Mouse (Mus musculus): ENCODE data around the gene Gfra1. TPM values are rescaled to one million over a fixed set of nuclear protein-coding genes. Genes with fewer than 3 reads are reported as not detected.

Gfra1 gene
- polyA plus RNA-seq, 1 experiment from 2014 or later: 76.4 TPM

DNA sequence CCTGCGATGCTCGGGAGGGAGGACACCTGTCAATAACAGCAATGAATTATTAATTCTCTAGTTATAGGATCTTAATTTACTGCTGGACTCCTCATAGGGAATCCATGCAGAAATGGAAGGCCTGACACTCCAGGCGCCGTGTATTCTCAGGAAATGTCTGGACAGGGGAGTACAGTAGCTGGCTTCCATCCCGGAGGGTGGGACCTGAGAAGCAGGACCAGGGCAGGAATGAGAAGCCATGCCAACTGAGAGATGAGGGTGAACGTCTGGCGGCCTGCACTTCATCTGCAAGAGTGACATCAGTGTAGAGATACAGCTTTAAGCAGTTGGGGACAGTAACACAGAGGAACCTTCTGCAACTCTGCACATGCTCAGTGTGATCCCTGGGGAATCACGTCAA is 115.5 kb downstream of the Gfra1 start:
- H3K4me1 ChIP-seq: peaks cover 22% of the 10 kb centered on the region
- H3K4me3 ChIP-seq: no peak overlapping the region
- no peaks in the 10 kb centered on the region for H3K27me3 ChIP-seq (replicated peaks)
- H3K27ac ChIP-seq: no peak overlapping the region
- WGBS: 82% methylated on average over 8 of the region's 8 CpGs
- no peak for ATAC-seq (ENCODE audit: low FRiP score, low read depth)
- no peak overlapping the region for H3K4me2 ChIP-seq (replicated peaks)
- H3K9ac ChIP-seq: no peak overlapping the region
- no peaks in the 10 kb centered on the region for H3K36me3 ChIP-seq
- no peaks in the 10 kb centered on the region for H3K9me3 ChIP-seq

- WGBS: 47% methylated on average over 6 of the region's 6 CpGs
- no peak overlapping the region for H3K4me2 ChIP-seq (replicated peaks)
- ATAC-seq (ENCODE audit: low FRiP score, low read depth): peak; percentile 17; the same call in 1 of the 2 replicates
- H3K36me3 ChIP-seq: no peaks in the 10 kb centered on the region
- H3K9ac ChIP-seq: no peak overlapping the region
- no peak overlapping the region for H3K4me3 ChIP-seq
- peaks cover 22% of the 10 kb centered on the region for H3K4me1 ChIP-seq
- no peaks in the 10 kb centered on the region for H3K27me3 ChIP-seq (replicated peaks)
- H3K9me3 ChIP-seq: no peaks in the 10 kb centered on the region
- H3K27ac ChIP-seq: no peak overlapping the region
Observed at GRCm38 (mm10) chr19:58336802-58337201, 118.9 kb downstream of the Gfra1 start.

GRCm38 (mm10) chr19:58335585-58336530 is 119.9 kb downstream of the Gfra1 start:
- Histone ChIP-seq H3K27me3 (replicated peaks) (no peaks in the 10 kb centered on the region), H3K36me3 (no peaks in the 10 kb centered on the region)

DNA sequence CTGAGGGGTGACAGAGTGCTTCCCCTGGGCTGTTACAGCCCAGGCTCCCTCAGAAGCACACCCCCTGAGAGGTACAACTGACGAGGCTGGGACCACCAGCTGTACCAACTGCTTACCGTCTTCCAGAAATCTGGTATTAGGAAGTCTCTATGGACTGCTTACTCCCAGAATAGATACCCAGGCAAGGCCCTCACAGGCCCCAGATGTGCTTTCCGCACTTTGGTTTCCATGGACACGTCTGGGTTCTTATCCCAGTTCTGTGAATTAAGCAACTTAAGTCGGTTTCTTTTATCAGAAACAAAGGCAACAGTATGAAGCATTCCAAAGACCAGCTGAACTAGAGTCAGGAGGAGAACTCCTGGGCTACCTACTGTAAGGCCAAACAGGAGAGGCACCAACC is 126.4 kb downstream of the Gfra1 start:
- Histone ChIP-seq H3K36me3 (no peaks in the 10 kb centered on the region), H3K27ac (no peak overlapping the region), H3K9me3 (no peaks in the 10 kb centered on the region), H3K9ac (no peak overlapping the region), H3K4me3 (no peak overlapping the region), H3K27me3 (replicated peaks) (no peaks in the 10 kb centered on the region), H3K4me1 (peaks cover 6% of the 10 kb centered on the region; the same call in 1 of the 2 replicates), H3K4me2 (replicated peaks) (no peak overlapping the region)
- 58% methylated on average over 5 of the region's 5 CpGs for WGBS
- ATAC-seq (ENCODE audit: low FRiP score, low read depth): no peak

More at GRCm38 (mm10) chr19:58335585-58336530, 119.9 kb downstream of the Gfra1 start:
- Histone ChIP-seq H3K27ac (no peak overlapping the region), H3K9me3 (no peaks in the 10 kb centered on the region), H3K9ac (no peak overlapping the region), H3K4me1 (peaks cover 22% of the 10 kb centered on the region), H3K4me3 (no peak overlapping the region), H3K4me2 (replicated peaks) (no peak overlapping the region)
- 0 out of 2 replicates have a peak, but pooled peaks have one; percentile 35 for ATAC-seq (ENCODE audit: low FRiP score, low read depth)
- WGBS: 14% methylated on average over 12 of the region's 12 CpGs

- no peak overlapping the region for H3K4me2 ChIP-seq (replicated peaks)
- WGBS: 65% methylated on average over 5 of the region's 5 CpGs
- no peaks in the 10 kb centered on the region for H3K27me3 ChIP-seq (replicated peaks)
- H3K27ac ChIP-seq: no peak overlapping the region
- H3K4me1 ChIP-seq: peaks cover 6% of the 10 kb centered on the region; the same call in 1 of the 2 replicates
- H3K4me3 ChIP-seq: no peak overlapping the region
- ATAC-seq (ENCODE audit: low FRiP score, low read depth): no peak
- H3K9ac ChIP-seq: no peak overlapping the region
- H3K9me3 ChIP-seq: no peaks in the 10 kb centered on the region
- no peaks in the 10 kb centered on the region for H3K36me3 ChIP-seq
Observed at GRCm38 (mm10) chr19:58328014-58328413, 127.7 kb downstream of the Gfra1 start.

DNA sequence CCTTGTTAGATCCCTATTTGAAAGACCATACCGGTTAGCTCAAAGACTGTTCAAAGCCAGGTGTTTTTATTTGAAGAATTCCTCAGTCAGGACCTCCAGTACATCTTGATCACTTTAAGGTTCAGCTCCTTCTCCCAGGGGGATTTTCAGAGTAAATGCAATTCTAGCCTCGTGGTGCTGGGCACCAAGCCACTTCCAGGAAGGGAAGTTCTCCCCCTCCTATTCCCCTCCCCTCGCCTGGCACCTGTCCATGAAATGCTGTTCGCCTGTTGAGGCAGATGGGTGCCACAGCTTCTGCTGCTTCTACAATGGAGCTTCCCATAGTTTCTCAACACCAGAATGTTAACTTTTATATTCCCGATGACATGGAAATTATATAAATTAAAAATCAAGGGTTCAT is 139.2 kb downstream of the Gfra1 start:
- Histone ChIP-seq H3K4me1 (peaks cover 2% of the 10 kb centered on the region; the same call in 1 of the 2 replicates), H3K36me3 (peaks cover 5% of the 10 kb centered on the region; the same call in 1 of the 2 replicates), H3K4me2 (replicated peaks) (no peak overlapping the region), H3K27me3 (replicated peaks) (no peaks in the 10 kb centered on the region), H3K27ac (no peak overlapping the region), H3K9me3 (peaks cover 22% of the 10 kb centered on the region; the same call in 1 of the 2 replicates), H3K9ac (no peak overlapping the region), H3K4me3 (no peak overlapping the region)
- no peak for ATAC-seq (ENCODE audit: low FRiP score, low read depth)
- 85% methylated on average over 5 of the region's 5 CpGs for WGBS

DNA sequence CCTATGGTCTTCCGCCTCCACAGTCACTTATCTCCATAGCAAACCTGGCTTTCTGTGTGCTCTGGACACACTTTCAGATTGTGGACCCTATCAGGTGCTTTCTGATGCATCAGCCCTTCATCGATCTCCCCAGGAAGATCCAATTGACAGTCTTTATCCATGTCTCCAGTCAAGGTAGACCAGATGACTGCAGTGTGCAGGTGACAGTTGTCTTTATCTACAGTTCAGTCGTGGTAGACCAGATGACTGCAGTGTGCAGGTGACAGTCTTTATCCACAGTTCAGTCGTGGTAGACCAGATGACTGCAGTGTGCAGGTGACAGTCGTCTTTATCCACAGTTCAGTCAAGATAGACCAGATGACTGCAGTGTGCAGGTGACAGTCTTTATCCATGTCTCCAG is 140.0 kb downstream of the Gfra1 start:
- WGBS: 96% methylated on average over 5 of the region's 5 CpGs
- H3K36me3 ChIP-seq: peaks cover 5% of the 10 kb centered on the region; the same call in 1 of the 2 replicates

GRCm38 (mm10) chr19:58314631-58315030 is 141.1 kb downstream of the Gfra1 start:
- WGBS: 83% methylated on average over 5 of the region's 5 CpGs
- peaks cover 22% of the 10 kb centered on the region; the same call in 1 of the 2 replicates for H3K9me3 ChIP-seq

More for the DNA sequence above, 140.0 kb downstream of the Gfra1 start:
- H3K9ac ChIP-seq: no peak overlapping the region
- no peak overlapping the region for H3K4me3 ChIP-seq
- ATAC-seq (ENCODE audit: low FRiP score, low read depth): no peak
- no peaks in the 10 kb centered on the region for H3K27me3 ChIP-seq (replicated peaks)
- peaks cover 4% of the 10 kb centered on the region; the same call in 1 of the 2 replicates for H3K4me1 ChIP-seq
- H3K27ac ChIP-seq: no peak overlapping the region
- H3K9me3 ChIP-seq: peaks cover 22% of the 10 kb centered on the region; the same call in 1 of the 2 replicates
- no peak overlapping the region for H3K4me2 ChIP-seq (replicated peaks)

GRCm38 (mm10) chr19:58313785-58314184 is 141.9 kb downstream of the Gfra1 start:
- H3K27ac ChIP-seq: no peak overlapping the region
- no peak overlapping the region for H3K4me3 ChIP-seq
- H3K36me3 ChIP-seq: peaks cover 5% of the 10 kb centered on the region; the same call in 1 of the 2 replicates
- ATAC-seq (ENCODE audit: low FRiP score, low read depth): no peak
- H3K27me3 ChIP-seq (replicated peaks): no peaks in the 10 kb centered on the region
- 85% methylated on average over 2 of the region's 2 CpGs for WGBS
- H3K4me2 ChIP-seq (replicated peaks): no peak overlapping the region
- H3K9ac ChIP-seq: no peak overlapping the region
- H3K9me3 ChIP-seq: peaks cover 22% of the 10 kb centered on the region; the same call in 1 of the 2 replicates
- peaks cover 18% of the 10 kb centered on the region for H3K4me1 ChIP-seq

More at GRCm38 (mm10) chr19:58314631-58315030, 141.1 kb downstream of the Gfra1 start:
- Histone ChIP-seq H3K36me3 (peaks cover 5% of the 10 kb centered on the region; the same call in 1 of the 2 replicates), H3K27ac (no peak overlapping the region), H3K4me3 (no peak overlapping the region), H3K9ac (no peak overlapping the region), H3K4me1 (peaks cover 14% of the 10 kb centered on the region), H3K4me2 (replicated peaks) (no peak overlapping the region), H3K27me3 (replicated peaks) (no peaks in the 10 kb centered on the region)
- no peak for ATAC-seq (ENCODE audit: low FRiP score, low read depth)

GRCm38 (mm10) chr19:58312492-58312891 is 143.2 kb downstream of the Gfra1 start:
- Histone ChIP-seq H3K27me3 (replicated peaks) (no peaks in the 10 kb centered on the region), H3K36me3 (peaks cover 5% of the 10 kb centered on the region; the same call in 1 of the 2 replicates), H3K27ac (no peak overlapping the region), H3K4me1 (peaks cover 18% of the 10 kb centered on the region), H3K9ac (no peak overlapping the region), H3K4me2 (replicated peaks) (no peak overlapping the region), H3K9me3 (peaks cover 22% of the 10 kb centered on the region; the same call in 1 of the 2 replicates), H3K4me3 (no peak overlapping the region)
- WGBS: 84% methylated on average over 2 of the region's 2 CpGs
- no peak for ATAC-seq (ENCODE audit: low FRiP score, low read depth)

- no peak for ATAC-seq (ENCODE audit: low FRiP score, low read depth)
- Histone ChIP-seq H3K9me3 (peaks cover 16% of the 10 kb centered on the region; the same call in 1 of the 2 replicates), H3K36me3 (peaks cover 5% of the 10 kb centered on the region; the same call in 1 of the 2 replicates), H3K27me3 (replicated peaks) (no peaks in the 10 kb centered on the region), H3K27ac (peak overlapping the region; percentile 23; the same call in 1 of the 2 replicates), H3K9ac (no peak overlapping the region), H3K4me2 (replicated peaks) (no peak overlapping the region), H3K4me3 (no peak overlapping the region), H3K4me1 (peaks cover 18% of the 10 kb centered on the region)
- WGBS: 48% methylated on average over 12 of the region's 12 CpGs
Observed at GRCm38 (mm10) chr19:58310334-58311315, 145.1 kb downstream of the Gfra1 start.

All from neural tube, embryonic 12.5 days (tissue).